Mouse (Mus musculus) macrophage (primary cell): ENCODE results near the gene Cbx5. TPM values are rescaled to one million over a fixed set of nuclear protein-coding genes. Genes with fewer than 3 reads are reported as not detected.

Source experiments
- H3K27ac ChIP-seq: fragments of 350-480 bp; formaldehyde crosslinking; 2 replicates; pipeline ENCODE4 v1.9.0; 2021
- H3K36me3 ChIP-seq: fragments of 350-480 bp; formaldehyde crosslinking; 2 replicates; pipeline ENCODE4 v1.9.0; 2021; ENCODE audit errors: inconsistent target
- H3K4me3 ChIP-seq: fragments of 350-480 bp; formaldehyde crosslinking; 2 replicates; pipeline ENCODE4 v1.9.0; 2021; ENCODE audit errors: inconsistent target
- H3K79me2 ChIP-seq: fragments of 350-480 bp; formaldehyde crosslinking; 2 replicates; pipeline ENCODE4 v1.9.0; 2021; ENCODE audit errors: inconsistent target
- WGBS: methylation state at CpG from one replicate; pipeline ENCODE4 v1.1.7; 2026; ENCODE audit warnings: inconsistent platforms; ENCODE audit not compliant: missing documents; 5-methylcytosine and 5-hydroxymethylcytosine counted together
- polyA plus RNA-seq: library from polyadenylated mRNA; stranded (reverse); fragments of 250-400 nt; gene quantifications from 3 replicates; pipeline ENCODE4 v1.2.4, GENCODE M21; 2018; ENCODE audit warnings: inconsistent platforms

Gene Cbx5
- polyA plus RNA-seq, 1 experiment from 2014 or later = 15.0 TPM

- no peak overlapping the region for H3K4me3 ChIP-seq
- no peak overlapping the region for H3K27ac ChIP-seq
Measured at GRCm38 (mm10) chr15:103214149-103214548, 25.5 kb downstream of the Cbx5 start.

GRCm38 (mm10) chr15:103205156-103205555 is 34.5 kb downstream of the Cbx5 start:
- Histone ChIP-seq H3K4me3 (no peak overlapping the region), H3K36me3 (peaks cover 4% of the 10 kb centered on the region; the same call in 1 of the 2 replicates), H3K27ac (no peak overlapping the region), H3K79me2 (peaks cover 6% of the 10 kb centered on the region; the same call in 1 of the 2 replicates)
- 68% methylated on average over 2 of the region's 2 CpGs for WGBS

More at GRCm38 (mm10) chr15:103214149-103214548, 25.5 kb downstream of the Cbx5 start:
- 100% methylated on average over 2 of the region's 2 CpGs for WGBS
- H3K79me2 ChIP-seq = peaks cover 54% of the 10 kb centered on the region
- H3K36me3 ChIP-seq = 0 out of 2 replicates have a peak, but pooled peaks cover 8% of the 10 kb centered on the region

- Histone ChIP-seq H3K27ac (no peak overlapping the region), H3K36me3 (peaks cover 15% of the 10 kb centered on the region; the same call in 1 of the 2 replicates), H3K79me2 (peaks cover 6% of the 10 kb centered on the region; the same call in 1 of the 2 replicates), H3K4me3 (no peak overlapping the region)
- 91% methylated on average over 6 of the region's 6 CpGs for WGBS
Measured at GRCm38 (mm10) chr15:103202088-103202793, 37.4 kb downstream of the Cbx5 start.

GRCm38 (mm10) chr15:103197785-103198184 is 41.8 kb downstream of the Cbx5 start:
- Histone ChIP-seq H3K79me2 (no peaks in the 10 kb centered on the region), H3K36me3 (peaks cover 15% of the 10 kb centered on the region; the same call in 1 of the 2 replicates), H3K4me3 (no peak overlapping the region), H3K27ac (no peak overlapping the region)
- WGBS = 98% methylated on average over 4 of the region's 4 CpGs

GRCm38 (mm10) chr15:103196835-103197234 is 42.8 kb downstream of the Cbx5 start:
- Histone ChIP-seq H3K4me3 (no peak overlapping the region), H3K79me2 (no peaks in the 10 kb centered on the region), H3K27ac (no peak overlapping the region), H3K36me3 (peaks cover 15% of the 10 kb centered on the region; the same call in 1 of the 2 replicates)
- 64% methylated on average over 1 of the region's 1 CpGs for WGBS

GRCm38 (mm10) chr15:103193606-103194005 is 46.0 kb downstream of the Cbx5 start:
- 81% methylated on average over 2 of the region's 2 CpGs for WGBS
- Histone ChIP-seq H3K27ac (no peak overlapping the region), H3K4me3 (no peak overlapping the region), H3K36me3 (peaks cover 2% of the 10 kb centered on the region; the same call in 1 of the 2 replicates), H3K79me2 (no peaks in the 10 kb centered on the region)

GRCm38 (mm10) chr15:103190531-103191462 is 48.8 kb downstream of the Cbx5 start:
- Histone ChIP-seq H3K36me3 (no peaks in the 10 kb centered on the region; the same call in 1 of the 2 replicates), H3K4me3 (no peak overlapping the region), H3K27ac (no peak overlapping the region), H3K79me2 (no peaks in the 10 kb centered on the region)
- 62% methylated on average over 10 of the region's 10 CpGs for WGBS

GRCm38 (mm10) chr15:103190083-103190482 is 49.5 kb downstream of the Cbx5 start:
- no peaks in the 10 kb centered on the region for H3K79me2 ChIP-seq
- 95% methylated on average over 5 of the region's 7 CpGs for WGBS
- no peak overlapping the region for H3K4me3 ChIP-seq
- no peak overlapping the region for H3K27ac ChIP-seq
- no peaks in the 10 kb centered on the region; the same call in 1 of the 2 replicates for H3K36me3 ChIP-seq

- H3K4me3 ChIP-seq = no peak overlapping the region
- H3K27ac ChIP-seq = no peak overlapping the region
- H3K36me3 ChIP-seq = no peaks in the 10 kb centered on the region; the same call in 1 of the 2 replicates
- no peaks in the 10 kb centered on the region for H3K79me2 ChIP-seq
- 88% methylated on average over 6 of the region's 6 CpGs for WGBS
Measured at GRCm38 (mm10) chr15:103187803-103188202, 51.8 kb downstream of the Cbx5 start.

- no peaks in the 10 kb centered on the region for H3K36me3 ChIP-seq
- H3K4me3 ChIP-seq = no peak overlapping the region
- H3K79me2 ChIP-seq = no peaks in the 10 kb centered on the region
- WGBS = 50% methylated on average over 19 of the region's 19 CpGs
- no peak overlapping the region for H3K27ac ChIP-seq
Measured at GRCm38 (mm10) chr15:103185462-103186198, 54.0 kb downstream of the Cbx5 start.

- H3K79me2 ChIP-seq = no peaks in the 10 kb centered on the region
- H3K36me3 ChIP-seq = no peaks in the 10 kb centered on the region
- H3K4me3 ChIP-seq = no peak overlapping the region
- no peak overlapping the region for H3K27ac ChIP-seq
- 34% methylated on average over 25 of the region's 25 CpGs for WGBS
Measured at GRCm38 (mm10) chr15:103183651-103184610, 55.7 kb downstream of the Cbx5 start.

- no peaks in the 10 kb centered on the region for H3K36me3 ChIP-seq
- no peaks in the 10 kb centered on the region for H3K79me2 ChIP-seq
- H3K4me3 ChIP-seq = no peak overlapping the region
- WGBS = 4% methylated on average over 21 of the region's 21 CpGs
- no peak overlapping the region for H3K27ac ChIP-seq
Measured at GRCm38 (mm10) chr15:103183135-103183534, 56.5 kb downstream of the Cbx5 start.

GRCm38 (mm10) chr15:103182166-103182790 is 57.3 kb downstream of the Cbx5 start:
- no peak overlapping the region for H3K4me3 ChIP-seq
- no peaks in the 10 kb centered on the region for H3K79me2 ChIP-seq
- WGBS = 1% methylated on average over 42 of the region's 48 CpGs

More at GRCm38 (mm10) chr15:103182166-103182790, 57.3 kb downstream of the Cbx5 start:
- Histone ChIP-seq H3K27ac (no peak overlapping the region), H3K36me3 (no peaks in the 10 kb centered on the region)
